Mouse (Mus musculus): Measurements from ENCODE around the gene Baz1b. TPM values are rescaled to one million over a fixed set of nuclear protein-coding genes. Genes with fewer than 3 reads are reported as not detected.

The Baz1b gene
- polyA plus RNA-seq (2015; fragmentation: Illumina TruSeq; extraction: RNeasy Lipid Tissue Mini Kit (QIAGEN cat#74804); ENCODE audit: low read depth, low replicate concordance), result 47.8 TPM

DNA sequence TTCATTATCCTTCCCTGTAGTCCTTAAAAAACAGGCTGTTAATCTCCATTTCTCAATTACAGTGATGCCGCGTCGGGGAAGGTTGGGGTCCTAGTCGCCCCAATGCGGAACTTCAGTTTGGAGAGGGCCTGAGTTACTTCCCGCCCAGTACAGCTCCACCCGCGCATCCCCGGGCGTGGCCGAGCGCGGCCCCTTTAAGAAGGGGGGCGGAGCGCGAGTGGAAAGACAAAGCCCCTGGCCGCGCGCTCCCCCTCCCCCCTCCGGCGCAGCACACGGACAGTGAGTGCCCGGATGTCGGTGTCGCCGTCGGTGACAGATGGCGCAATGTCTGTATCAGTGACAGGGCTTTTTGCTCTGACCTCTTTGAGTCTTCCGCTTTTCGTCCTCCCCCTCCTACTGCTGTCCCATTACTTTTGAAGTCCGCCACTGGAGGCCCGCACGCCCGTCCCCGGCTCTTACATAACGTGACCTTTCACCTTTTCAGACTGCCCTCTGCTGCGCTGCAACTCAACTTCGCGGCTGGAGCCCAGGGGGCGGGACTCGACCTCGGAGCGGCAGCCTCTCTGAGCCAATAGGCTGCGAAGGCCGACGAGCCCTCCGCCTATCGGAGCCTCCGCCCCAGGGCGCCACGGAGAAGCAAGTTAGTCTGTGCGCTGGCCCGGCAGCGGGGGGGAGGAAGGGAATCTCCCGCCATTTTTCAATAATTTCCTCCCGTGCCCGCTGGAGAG lies at the start of gene Baz1b:
Gene Baz1b (plus strand): TSS at position 644 of the 728 bp plus-strand sequence.

DNA sequence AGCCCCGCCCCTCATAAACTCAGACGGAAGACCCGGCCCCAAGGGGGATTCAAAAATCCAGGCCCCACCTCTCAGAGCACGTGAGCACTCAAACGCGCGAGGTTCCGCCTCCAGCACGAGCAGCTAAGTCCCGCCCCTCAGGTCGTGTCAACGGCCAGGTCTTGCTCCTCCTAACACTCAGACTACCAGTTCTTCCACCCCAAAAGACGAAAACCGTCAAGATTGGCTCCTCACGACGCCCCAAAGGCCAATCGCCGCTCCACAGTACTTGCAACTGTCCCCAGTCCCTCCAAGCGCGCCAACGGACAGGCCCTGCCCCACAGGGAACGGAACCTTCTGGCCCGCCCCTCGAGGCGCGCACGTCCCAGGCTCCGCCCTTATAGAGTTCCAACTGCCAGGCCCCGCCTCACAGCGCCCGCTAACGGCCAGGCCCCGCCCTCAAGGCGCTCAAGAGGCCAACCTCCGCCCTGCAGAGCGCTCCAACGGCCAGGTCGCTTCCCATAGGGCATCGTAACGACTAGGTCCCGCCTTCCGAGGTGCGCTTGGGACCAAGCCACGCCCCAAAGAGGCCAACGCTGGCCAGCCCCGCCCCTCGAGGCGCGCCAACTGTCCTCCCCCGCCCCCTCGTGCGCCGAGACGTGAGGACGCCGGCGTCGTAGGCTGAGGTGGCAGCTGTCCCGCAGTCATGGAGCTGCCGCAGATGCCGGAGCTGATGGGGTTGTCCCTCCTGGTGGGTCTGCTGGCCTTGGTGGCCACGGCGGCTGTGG lies 37.8 kb upstream of the Baz1b start, which contains the start of gene Tbl2:
Gene Tbl2 (plus strand): TSS at position 605 of the 767 bp plus-strand sequence.

DNA sequence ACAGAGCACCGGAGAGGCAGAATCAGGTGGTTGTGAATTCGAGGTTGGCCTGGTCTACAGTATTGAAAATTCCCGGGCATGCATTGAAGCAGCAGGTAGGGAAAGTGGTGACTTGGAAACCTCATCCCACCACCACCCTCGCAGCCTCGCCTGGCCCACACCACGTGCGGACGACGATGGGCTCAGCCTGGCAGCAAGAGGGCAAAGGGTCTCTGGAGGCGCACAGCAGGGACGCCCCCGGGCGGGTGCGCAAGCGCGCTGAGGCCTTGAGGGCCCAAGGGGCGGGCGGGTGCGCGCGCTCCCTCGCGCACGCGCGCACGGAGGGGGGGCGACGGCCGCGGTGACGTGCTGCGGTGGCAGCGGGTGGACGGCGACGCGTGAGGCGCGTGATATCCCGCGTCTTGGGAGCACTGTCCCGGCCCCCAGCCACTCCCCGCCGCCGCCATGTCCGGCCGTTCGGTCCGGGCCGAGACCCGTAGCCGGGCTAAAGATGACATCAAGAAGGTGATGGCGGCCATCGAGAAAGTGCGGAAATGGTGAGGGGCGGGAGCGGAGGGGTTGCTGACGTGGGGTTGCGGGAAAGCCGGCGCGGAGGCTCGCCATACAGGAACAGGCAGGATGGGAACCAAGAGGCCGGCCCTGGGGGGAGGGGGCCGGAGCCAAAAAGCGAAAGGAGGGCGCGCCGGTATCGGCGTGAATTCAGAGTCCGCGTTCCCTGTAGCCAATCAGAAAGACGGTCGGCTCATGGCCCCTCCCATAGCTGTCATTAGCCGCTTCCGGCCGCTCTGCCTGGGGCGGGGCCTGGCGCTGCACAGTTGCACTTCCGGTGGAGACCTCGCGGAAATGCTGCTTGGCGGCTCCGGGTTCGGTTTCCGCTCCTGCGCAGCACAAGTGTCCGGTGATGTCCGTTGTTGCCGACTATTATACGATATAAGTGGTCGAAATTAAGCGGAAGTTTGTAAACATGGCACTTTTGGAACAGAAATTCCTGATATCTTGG lies 18.7 kb upstream of the Baz1b start, which contains the start of gene Bcl7b:
Gene Bcl7b (plus strand): TSS at position 221 of the 1,000 bp plus-strand sequence.

DNA sequence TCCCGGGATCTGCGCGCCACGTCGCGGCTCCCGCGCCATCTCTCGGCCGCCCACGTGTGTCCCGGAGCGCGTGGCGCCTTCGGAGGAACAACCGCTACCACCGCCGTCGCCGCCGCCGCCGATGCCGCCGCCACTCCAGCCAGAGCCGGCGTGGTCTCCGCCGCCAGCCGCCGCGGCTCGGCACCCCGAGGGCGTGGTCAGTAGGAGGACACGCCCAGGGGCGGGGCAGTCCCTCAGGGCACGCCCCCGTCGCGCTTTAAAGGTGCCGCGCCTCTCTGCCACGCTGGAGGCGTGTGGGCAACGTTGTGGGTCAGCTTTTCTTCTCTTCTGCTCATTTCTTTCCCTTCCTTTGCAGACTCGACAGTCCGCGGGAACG lies 64.0 kb downstream of the Baz1b start, which contains the start of gene Fzd9:
Gene Fzd9 (minus strand): TSS at position 152 of the 376 bp plus-strand sequence.

Other genes with a start within 250 kb of the Baz1b start
- not detected for gene Cldn4, start 240.3 kb upstream of the Baz1b start, polyA plus RNA-seq (2015; fragmentation: Illumina TruSeq; extraction: RNeasy Lipid Tissue Mini Kit (QIAGEN cat#74804); ENCODE audit: low read depth, low replicate concordance)
- 0.37 TPM for gene Cldn3, start 201.1 kb upstream of the Baz1b start, polyA plus RNA-seq (2015; fragmentation: Illumina TruSeq; extraction: RNeasy Lipid Tissue Mini Kit (QIAGEN cat#74804); ENCODE audit: low read depth, low replicate concordance)
- 49.6 TPM for gene Abhd11, start 178.1 kb upstream of the Baz1b start, polyA plus RNA-seq (2015; fragmentation: Illumina TruSeq; extraction: RNeasy Lipid Tissue Mini Kit (QIAGEN cat#74804); ENCODE audit: low read depth, low replicate concordance)
- gene Stx1a, start 163.8 kb upstream of the Baz1b start, polyA plus RNA-seq (2015; fragmentation: Illumina TruSeq; extraction: RNeasy Lipid Tissue Mini Kit (QIAGEN cat#74804); ENCODE audit: low read depth, low replicate concordance), result 262 TPM
- 37.6 TPM for gene Dnajc30, start 123.1 kb upstream of the Baz1b start, polyA plus RNA-seq (2015; fragmentation: Illumina TruSeq; extraction: RNeasy Lipid Tissue Mini Kit (QIAGEN cat#74804); ENCODE audit: low read depth, low replicate concordance)
- gene Bud23, start 122.3 kb upstream of the Baz1b start, polyA plus RNA-seq (2015; fragmentation: Illumina TruSeq; extraction: RNeasy Lipid Tissue Mini Kit (QIAGEN cat#74804); ENCODE audit: low read depth, low replicate concordance), result 58.5 TPM
- 19.8 TPM for gene Vps37d, start 109.0 kb upstream of the Baz1b start, polyA plus RNA-seq (2015; fragmentation: Illumina TruSeq; extraction: RNeasy Lipid Tissue Mini Kit (QIAGEN cat#74804); ENCODE audit: low read depth, low replicate concordance)
- gene Mlxipl, start 97.4 kb upstream of the Baz1b start, polyA plus RNA-seq (2015; fragmentation: Illumina TruSeq; extraction: RNeasy Lipid Tissue Mini Kit (QIAGEN cat#74804); ENCODE audit: low read depth, low replicate concordance), result 2.6 TPM
- gene Tbl2, start 37.6 kb upstream of the Baz1b start, polyA plus RNA-seq (2015; fragmentation: Illumina TruSeq; extraction: RNeasy Lipid Tissue Mini Kit (QIAGEN cat#74804); ENCODE audit: low read depth, low replicate concordance), result 13.0 TPM
- gene Bcl7b, start 19.0 kb upstream of the Baz1b start, polyA plus RNA-seq (2015; fragmentation: Illumina TruSeq; extraction: RNeasy Lipid Tissue Mini Kit (QIAGEN cat#74804); ENCODE audit: low read depth, low replicate concordance), result 59.0 TPM
- 4.9 TPM for gene Fzd9, start 64.0 kb downstream of the Baz1b start, polyA plus RNA-seq (2015; fragmentation: Illumina TruSeq; extraction: RNeasy Lipid Tissue Mini Kit (QIAGEN cat#74804); ENCODE audit: low read depth, low replicate concordance)
- gene Fkbp6, start 162.8 kb downstream of the Baz1b start, polyA plus RNA-seq (2015; fragmentation: Illumina TruSeq; extraction: RNeasy Lipid Tissue Mini Kit (QIAGEN cat#74804); ENCODE audit: low read depth, low replicate concordance), result not detected
- gene Trim50, start 166.0 kb downstream of the Baz1b start, polyA plus RNA-seq (2015; fragmentation: Illumina TruSeq; extraction: RNeasy Lipid Tissue Mini Kit (QIAGEN cat#74804); ENCODE audit: low read depth, low replicate concordance), result not detected
- 15.1 TPM for gene Nsun5, start 182.7 kb downstream of the Baz1b start, polyA plus RNA-seq (2015; fragmentation: Illumina TruSeq; extraction: RNeasy Lipid Tissue Mini Kit (QIAGEN cat#74804); ENCODE audit: low read depth, low replicate concordance)
- gene Pom121, start 207.3 kb downstream of the Baz1b start, polyA plus RNA-seq (2015; fragmentation: Illumina TruSeq; extraction: RNeasy Lipid Tissue Mini Kit (QIAGEN cat#74804); ENCODE audit: low read depth, low replicate concordance), result 28.4 TPM